Mouse (Mus musculus): ENCODE data around the gene Lgals3.
"Not testable (repeated sequence)": the region's sequence is repeated elsewhere in the genome, so short reads cannot be mapped to it uniquely, and the experiment has no call there.

DNA sequence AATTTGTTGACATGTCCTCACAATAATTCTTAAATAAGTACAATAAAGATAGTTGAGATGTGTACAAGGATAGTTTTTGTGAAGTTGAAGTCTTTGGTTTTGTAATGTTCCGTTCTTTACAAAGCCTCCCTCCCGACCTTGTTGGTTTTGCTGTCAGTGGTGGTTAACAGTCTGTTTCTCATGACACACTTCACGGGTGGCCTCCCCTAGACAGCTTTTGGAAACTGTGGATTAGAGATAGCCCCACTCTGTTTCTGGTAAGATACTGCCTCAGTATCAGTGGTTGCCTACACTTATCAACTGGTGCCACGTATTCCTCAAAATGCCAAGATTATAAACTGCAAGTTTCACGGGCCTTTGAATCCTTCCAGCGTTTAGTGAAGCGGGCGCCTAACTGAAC, 46.0 kb upstream of the Lgals3 start:
- not testable (repeated sequence) for TF ChIP-seq POLR2A (IDR thresholded peaks at IDR 0.05; ENCODE audit: borderline replicate concordance, extremely low read depth, insufficient read depth, insufficient read length, poor library complexity, severe bottlenecking); CTCF (IDR thresholded peaks at IDR 0.05; ENCODE audit: borderline replicate concordance, extremely low read depth, insufficient read depth, insufficient read length)

Data from brain, embryonic 14.5 days (tissue).